Mouse (Mus musculus): ENCODE data around the gene Oprd1. TPM values are rescaled to one million over a fixed set of nuclear protein-coding genes. Genes with fewer than 3 reads are reported as not detected.

Oprd1 gene
- polyA plus RNA-seq, 1 experiment from 2014 or later, result not detected

- H3K36me3 ChIP-seq (ENCODE audit: control insufficient read depth, insufficient read depth, low read length), result no peaks in the 10 kb centered on the region
- no peaks in the 10 kb centered on the region for H3K27me3 ChIP-seq (ENCODE audit: control insufficient read depth, insufficient read depth, low read length)
- 86% methylated on average over 5 of the region's 5 CpGs for WGBS
- DNase-seq (ENCODE audit: low spot score), result no peak
- H3K9me3 ChIP-seq (ENCODE audit: control insufficient read depth, low read length), result no peaks in the 10 kb centered on the region
- no peak overlapping the region for H3K4me2 ChIP-seq (replicated peaks; ENCODE audit: low read depth, low read length)
- ATAC-seq (ENCODE audit: low FRiP score), result no peak
- H3K4me3 ChIP-seq (ENCODE audit: low read depth, low read length), result no peak overlapping the region
- H3K9ac ChIP-seq (ENCODE audit: low read depth, low read length), result no peak overlapping the region
- no peaks in the 10 kb centered on the region for H3K4me1 ChIP-seq (replicated peaks; ENCODE audit: control insufficient read depth, insufficient read depth, low read length)
- no peak overlapping the region for H3K27ac ChIP-seq (ENCODE audit: low read depth, low read length)
Observed at GRCm38 (mm10) chr4:132169761-132170160, 25.5 kb upstream of the Oprd1 start.

- 87% methylated on average over 3 of the region's 3 CpGs for WGBS
- ATAC-seq (ENCODE audit: low FRiP score), result no peak
Observed at GRCm38 (mm10) chr4:132169271-132169670, 25.0 kb upstream of the Oprd1 start.

GRCm38 (mm10) chr4:132167436-132167835 is 23.1 kb upstream of the Oprd1 start:
- no peaks in the 10 kb centered on the region for H3K9me3 ChIP-seq (ENCODE audit: control insufficient read depth, low read length)
- DNase-seq (ENCODE audit: low spot score) (no peak), ATAC-seq (ENCODE audit: low FRiP score) (no peak)
- H3K4me3 ChIP-seq (ENCODE audit: low read depth, low read length), result no peak overlapping the region
- no peak overlapping the region for H3K4me2 ChIP-seq (replicated peaks; ENCODE audit: low read depth, low read length)
- no peak overlapping the region for H3K9ac ChIP-seq (ENCODE audit: low read depth, low read length)
- no peak overlapping the region for H3K27ac ChIP-seq (ENCODE audit: low read depth, low read length)
- H3K4me1 ChIP-seq (replicated peaks; ENCODE audit: control insufficient read depth, insufficient read depth, low read length), result no peaks in the 10 kb centered on the region
- WGBS, result 85% methylated on average over 3 of the region's 3 CpGs
- H3K27me3 ChIP-seq (ENCODE audit: control insufficient read depth, insufficient read depth, low read length), result no peaks in the 10 kb centered on the region
- H3K36me3 ChIP-seq (ENCODE audit: control insufficient read depth, insufficient read depth, low read length), result no peaks in the 10 kb centered on the region

More at GRCm38 (mm10) chr4:132169271-132169670, 25.0 kb upstream of the Oprd1 start:
- no peak for DNase-seq (ENCODE audit: low spot score)
- no peaks in the 10 kb centered on the region for H3K36me3 ChIP-seq (ENCODE audit: control insufficient read depth, insufficient read depth, low read length)
- no peaks in the 10 kb centered on the region for H3K9me3 ChIP-seq (ENCODE audit: control insufficient read depth, low read length)
- no peaks in the 10 kb centered on the region for H3K27me3 ChIP-seq (ENCODE audit: control insufficient read depth, insufficient read depth, low read length)
- no peak overlapping the region for H3K4me3 ChIP-seq (ENCODE audit: low read depth, low read length)
- no peak overlapping the region for H3K4me2 ChIP-seq (replicated peaks; ENCODE audit: low read depth, low read length)
- no peaks in the 10 kb centered on the region for H3K4me1 ChIP-seq (replicated peaks; ENCODE audit: control insufficient read depth, insufficient read depth, low read length)
- H3K9ac ChIP-seq (ENCODE audit: low read depth, low read length), result no peak overlapping the region
- H3K27ac ChIP-seq (ENCODE audit: low read depth, low read length), result no peak overlapping the region

GRCm38 (mm10) chr4:132166350-132167290 is 22.3 kb upstream of the Oprd1 start:
- no peak for DNase-seq (ENCODE audit: low spot score)
- no peak for ATAC-seq (ENCODE audit: low FRiP score)
- no peaks in the 10 kb centered on the region for H3K36me3 ChIP-seq (ENCODE audit: control insufficient read depth, insufficient read depth, low read length)
- H3K4me2 ChIP-seq (replicated peaks; ENCODE audit: low read depth, low read length), result no peak overlapping the region
- H3K4me1 ChIP-seq (replicated peaks; ENCODE audit: control insufficient read depth, insufficient read depth, low read length), result no peaks in the 10 kb centered on the region
- no peak overlapping the region for H3K4me3 ChIP-seq (ENCODE audit: low read depth, low read length)
- no peaks in the 10 kb centered on the region for H3K27me3 ChIP-seq (ENCODE audit: control insufficient read depth, insufficient read depth, low read length)
- no peaks in the 10 kb centered on the region for H3K9me3 ChIP-seq (ENCODE audit: control insufficient read depth, low read length)
- H3K9ac ChIP-seq (ENCODE audit: low read depth, low read length), result no peak overlapping the region
- no peak overlapping the region for H3K27ac ChIP-seq (ENCODE audit: low read depth, low read length)
- WGBS, result 70% methylated on average over 16 of the region's 16 CpGs

GRCm38 (mm10) chr4:132165691-132166090 is 21.4 kb upstream of the Oprd1 start:
- Histone ChIP-seq H3K27ac (ENCODE audit: low read depth, low read length) (no peak overlapping the region), H3K4me1 (replicated peaks; ENCODE audit: control insufficient read depth, insufficient read depth, low read length) (no peaks in the 10 kb centered on the region), H3K9me3 (ENCODE audit: control insufficient read depth, low read length) (no peaks in the 10 kb centered on the region), H3K27me3 (ENCODE audit: control insufficient read depth, insufficient read depth, low read length) (no peaks in the 10 kb centered on the region), H3K4me2 (replicated peaks; ENCODE audit: low read depth, low read length) (no peak overlapping the region), H3K36me3 (ENCODE audit: control insufficient read depth, insufficient read depth, low read length) (no peaks in the 10 kb centered on the region), H3K4me3 (ENCODE audit: low read depth, low read length) (no peak overlapping the region), H3K9ac (ENCODE audit: low read depth, low read length) (no peak overlapping the region)
- DNase-seq (ENCODE audit: low spot score) (peak; percentile 37), ATAC-seq (ENCODE audit: low FRiP score) (no peak)
- WGBS, result 61% methylated on average over 14 of the region's 14 CpGs

- Histone ChIP-seq H3K9ac (ENCODE audit: low read depth, low read length) (no peak overlapping the region), H3K4me1 (replicated peaks; ENCODE audit: control insufficient read depth, insufficient read depth, low read length) (no peaks in the 10 kb centered on the region), H3K4me3 (ENCODE audit: low read depth, low read length) (no peak overlapping the region), H3K4me2 (replicated peaks; ENCODE audit: low read depth, low read length) (no peak overlapping the region), H3K27ac (ENCODE audit: low read depth, low read length) (no peak overlapping the region), H3K9me3 (ENCODE audit: control insufficient read depth, low read length) (no peaks in the 10 kb centered on the region), H3K36me3 (ENCODE audit: control insufficient read depth, insufficient read depth, low read length) (no peaks in the 10 kb centered on the region), H3K27me3 (ENCODE audit: control insufficient read depth, insufficient read depth, low read length) (no peaks in the 10 kb centered on the region)
- DNase-seq (ENCODE audit: low spot score), result no peak
- ATAC-seq (ENCODE audit: low FRiP score), result no peak
- 58% methylated on average over 12 of the region's 12 CpGs for WGBS
Observed at GRCm38 (mm10) chr4:132156941-132157622, 12.8 kb upstream of the Oprd1 start.

- no peak overlapping the region for H3K27ac ChIP-seq (ENCODE audit: low read depth, low read length)
- peak; percentile 58 for DNase-seq (ENCODE audit: low spot score)
- no peak overlapping the region for H3K4me2 ChIP-seq (replicated peaks; ENCODE audit: low read depth, low read length)
- no peak overlapping the region for H3K9ac ChIP-seq (ENCODE audit: low read depth, low read length)
- no peak for ATAC-seq (ENCODE audit: low FRiP score)
- no peaks in the 10 kb centered on the region for H3K4me1 ChIP-seq (replicated peaks; ENCODE audit: control insufficient read depth, insufficient read depth, low read length)
- no peaks in the 10 kb centered on the region for H3K9me3 ChIP-seq (ENCODE audit: control insufficient read depth, low read length)
- H3K27me3 ChIP-seq (ENCODE audit: control insufficient read depth, insufficient read depth, low read length), result no peaks in the 10 kb centered on the region
- 6% methylated on average over 6 of the region's 6 CpGs for WGBS
- H3K4me3 ChIP-seq (ENCODE audit: low read depth, low read length), result no peak overlapping the region
- no peaks in the 10 kb centered on the region for H3K36me3 ChIP-seq (ENCODE audit: control insufficient read depth, insufficient read depth, low read length)
Observed at GRCm38 (mm10) chr4:132154877-132155670, 10.8 kb upstream of the Oprd1 start.

- no peaks in the 10 kb centered on the region for H3K4me1 ChIP-seq (replicated peaks; ENCODE audit: control insufficient read depth, insufficient read depth, low read length)
Observed at GRCm38 (mm10) chr4:132151673-132152072, 7.4 kb upstream of the Oprd1 start.

More at GRCm38 (mm10) chr4:132151673-132152072, 7.4 kb upstream of the Oprd1 start:
- Histone ChIP-seq H3K4me2 (replicated peaks; ENCODE audit: low read depth, low read length) (no peak overlapping the region), H3K4me3 (ENCODE audit: low read depth, low read length) (no peak overlapping the region), H3K9me3 (ENCODE audit: control insufficient read depth, low read length) (no peaks in the 10 kb centered on the region), H3K27me3 (ENCODE audit: control insufficient read depth, insufficient read depth, low read length) (no peaks in the 10 kb centered on the region), H3K9ac (ENCODE audit: low read depth, low read length) (no peak overlapping the region), H3K27ac (ENCODE audit: low read depth, low read length) (no peak overlapping the region), H3K36me3 (ENCODE audit: control insufficient read depth, insufficient read depth, low read length) (no peaks in the 10 kb centered on the region)
- WGBS, result 74% methylated on average over 1 of the region's 1 CpGs
- ATAC-seq (ENCODE audit: low FRiP score) (no peak), DNase-seq (ENCODE audit: low spot score) (no peak)
